Mouse (Mus musculus) gonadal fat pad, adult 2 months (tissue): ENCODE measurements around the gene Syde1. TPM values are rescaled to one million over a fixed set of nuclear protein-coding genes. Genes with fewer than 3 reads are reported as not detected.
"Not testable (repeated sequence)": the region's sequence is repeated elsewhere in the genome, so short reads cannot be mapped to it uniquely, and the experiment has no call there.

Source experiments
- DNase-seq: peaks from one replicate; pipeline ENCODE4 v3.0.0-alpha.2; 2012; ENCODE audit warnings: low read depth
- polyA plus RNA-seq: library from polyadenylated mRNA; depleted of rRNA; stranded (reverse); fragments of >200 nt; gene quantifications from 2 replicates; pipeline ENCODE4 v1.2.3, GENCODE M21; 2012; rRNA removed

Gene Syde1
- 22.7 and 30.0 TPM in 2 replicates for polyA plus RNA-seq

DNA sequence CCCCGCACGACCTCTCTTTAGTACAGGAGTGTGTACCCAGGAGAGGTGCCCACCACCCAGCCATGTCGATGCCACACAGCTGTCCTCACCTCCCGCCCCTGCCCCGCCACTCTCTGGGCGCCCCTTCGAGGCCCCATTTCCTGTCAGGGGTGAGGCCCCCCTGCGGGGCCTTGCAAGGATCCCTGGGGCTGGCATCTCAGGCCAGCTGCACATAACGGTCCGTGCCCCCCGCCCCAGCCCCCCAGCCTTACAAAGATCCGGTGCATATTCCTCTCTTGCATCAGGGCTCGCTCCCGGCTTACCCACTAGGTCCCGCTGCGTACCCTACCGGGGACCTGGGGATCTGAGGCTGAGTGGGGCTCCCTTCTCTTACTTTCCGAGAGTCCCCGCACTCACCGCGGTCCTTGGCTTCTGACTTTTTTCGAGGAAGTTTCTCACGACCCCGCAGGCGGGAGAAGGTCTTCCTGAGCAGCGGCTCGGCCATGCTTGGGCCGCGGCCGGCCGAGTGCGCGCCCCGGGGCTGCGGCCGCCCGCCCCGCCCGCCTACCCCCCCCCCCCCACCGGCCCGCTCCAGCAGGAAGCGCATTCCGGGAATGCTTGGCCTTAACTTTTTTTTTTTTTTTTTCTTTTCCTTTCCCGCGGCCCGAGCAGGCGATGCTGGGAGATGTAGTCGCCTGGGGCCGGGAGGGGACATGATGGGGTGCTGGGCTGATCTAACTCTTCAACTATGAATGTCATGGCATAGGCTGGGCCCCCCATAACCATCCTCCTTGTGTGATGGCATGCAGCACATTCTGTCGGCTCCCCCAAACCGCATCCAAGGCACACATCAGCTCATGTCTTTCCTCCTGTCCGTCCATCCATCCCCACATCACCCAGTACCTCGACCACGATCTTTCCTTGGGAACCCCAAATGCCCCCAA, at the start of gene Syde1:
Gene Syde1 (minus strand): TSS at position 559 of the 923 bp plus-strand sequence.
- DNase-seq, result no peak

DNA sequence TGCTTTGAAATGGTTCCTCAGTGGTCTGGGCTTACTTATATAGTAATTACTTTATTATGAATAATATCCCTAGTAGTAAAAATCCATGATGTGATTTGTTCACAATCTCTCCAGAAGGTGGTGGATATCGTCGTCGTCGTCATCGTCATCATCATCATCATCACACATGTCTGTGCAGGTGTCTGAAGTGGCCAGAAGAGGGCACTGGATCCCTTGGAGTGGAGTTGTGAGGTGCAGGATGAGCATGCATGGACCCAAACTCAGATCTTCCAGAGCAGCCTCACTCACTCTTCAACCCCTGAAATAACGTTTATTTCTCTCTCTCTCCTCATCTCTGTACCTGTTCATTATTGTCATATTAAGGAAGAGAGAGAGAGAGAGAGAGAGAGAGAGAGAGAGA, 40.5 kb upstream of the Syde1 start:
- no peak for DNase-seq

DNA sequence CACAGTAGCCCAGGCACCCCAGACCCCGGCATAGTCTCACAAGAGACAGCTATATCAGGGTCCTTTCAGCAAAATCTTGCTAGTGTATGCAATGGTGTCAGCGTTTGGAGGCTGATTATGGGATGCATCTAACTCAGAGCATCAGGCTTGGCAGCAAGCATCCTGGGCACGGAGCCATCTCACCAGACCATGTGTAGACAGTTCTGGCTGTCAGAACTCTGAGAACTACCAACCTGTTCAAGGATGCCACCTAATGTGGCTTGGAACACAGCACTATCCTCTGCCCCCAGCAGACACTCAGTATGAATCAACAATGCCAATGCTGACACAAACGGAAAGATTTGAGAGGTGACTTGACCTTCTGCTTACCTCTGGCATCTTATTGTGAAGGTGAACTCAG, 38.4 kb upstream of the Syde1 start:
- DNase-seq, result no peak

DNA sequence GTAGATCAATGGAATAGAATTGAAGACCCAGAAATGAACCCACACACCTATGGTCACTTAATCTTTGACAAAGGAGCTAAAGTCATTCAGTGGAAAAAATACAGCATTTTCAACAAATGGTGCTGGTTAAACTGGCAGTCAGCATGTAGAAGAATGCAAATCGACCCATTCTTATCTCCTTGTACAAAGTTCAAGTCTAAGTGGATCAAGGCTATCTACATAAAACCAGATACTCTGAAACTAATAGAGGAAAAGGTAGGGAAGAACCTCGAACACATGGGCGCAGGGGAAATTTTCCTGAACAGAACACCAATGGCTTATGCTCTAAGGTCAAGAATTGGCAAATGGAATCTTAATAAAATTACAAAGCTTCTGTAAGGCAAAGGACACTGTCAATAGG, 31.4 kb upstream of the Syde1 start:
- not testable (repeated sequence) for DNase-seq

DNA sequence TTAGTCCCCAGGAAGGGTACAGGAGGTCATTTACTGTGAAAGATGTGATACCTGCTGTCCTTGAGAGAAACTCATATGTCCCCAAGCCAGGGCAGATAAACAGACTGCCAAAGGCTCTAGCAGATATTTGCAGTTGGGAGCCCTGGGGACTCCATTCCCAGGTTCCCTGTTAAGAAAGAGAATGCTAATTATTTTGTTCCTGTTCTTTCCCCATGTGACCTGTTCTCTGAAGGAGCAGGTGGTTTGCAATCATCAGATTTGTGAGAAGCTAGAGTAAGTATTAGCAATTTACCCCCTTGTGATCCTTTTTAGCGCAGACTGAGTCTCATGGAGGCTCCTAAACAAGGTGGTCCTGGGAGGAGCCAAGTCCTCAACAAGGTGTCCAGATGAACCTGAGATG, 26.2 kb upstream of the Syde1 start, which contains the start of gene Olfr1357:
Gene Olfr1357 (minus strand): TSS at position 101 of the 400 bp plus-strand sequence.
- no peak for DNase-seq

DNA sequence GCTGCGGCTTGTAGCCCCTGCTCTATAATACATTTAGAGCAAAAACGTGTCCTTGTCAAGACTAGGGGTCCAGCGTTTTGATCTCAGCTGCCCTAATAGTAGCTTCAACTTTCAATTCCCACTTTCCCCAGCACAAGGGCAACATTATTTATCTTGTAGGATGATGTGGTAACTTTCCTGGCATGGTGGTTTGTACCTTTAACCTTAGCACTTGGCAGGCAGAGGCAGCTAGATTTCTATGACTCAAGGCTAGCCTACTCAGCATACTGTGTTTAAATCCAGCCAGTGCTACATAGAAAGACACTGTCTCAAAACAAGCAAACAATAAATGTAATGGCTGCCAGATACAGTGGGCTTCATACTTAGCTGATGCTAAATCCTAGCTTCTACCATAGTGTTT, 15.8 kb upstream of the Syde1 start:
- DNase-seq, result no peak

DNA sequence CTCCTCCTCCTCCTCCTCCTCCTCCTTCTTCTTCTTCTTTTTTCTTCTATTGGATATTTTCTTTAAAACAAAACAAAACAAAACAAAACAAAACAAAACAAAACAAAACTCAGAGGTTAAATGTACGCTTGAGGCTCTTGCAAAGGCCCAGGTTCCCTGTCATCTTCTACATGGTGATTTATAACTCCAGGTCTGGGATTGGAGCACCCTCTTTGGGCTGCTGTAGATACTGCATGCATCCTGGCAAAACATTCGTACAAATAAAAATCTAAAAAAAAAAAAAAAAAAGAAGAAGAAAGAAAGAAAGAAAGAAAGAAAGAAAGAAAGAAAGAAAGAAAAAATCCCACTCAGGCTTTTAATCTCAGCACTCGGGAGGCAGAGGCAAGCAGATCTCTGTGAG, 13.3 kb upstream of the Syde1 start:
- DNase-seq, result no peak

DNA sequence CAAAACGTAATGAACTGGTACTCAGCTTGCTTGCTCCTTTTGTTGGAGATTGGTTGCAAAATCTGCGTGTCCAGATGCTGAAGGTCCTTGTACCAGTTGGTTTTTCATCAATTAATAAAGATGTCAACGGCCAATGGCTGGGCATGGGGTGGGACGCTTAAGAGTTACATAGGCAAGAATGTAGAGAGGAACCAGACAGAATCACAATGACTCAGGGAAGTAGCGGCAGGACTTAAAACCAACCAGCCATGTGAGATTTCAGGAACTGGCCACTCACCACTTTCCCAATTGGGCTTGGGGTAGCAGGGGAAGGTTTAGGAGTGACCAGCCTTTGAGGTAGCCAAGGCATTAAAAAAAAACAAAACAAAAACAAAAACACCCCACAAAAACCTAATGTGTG, 8.1 kb upstream of the Syde1 start:
- no peak for DNase-seq

DNA sequence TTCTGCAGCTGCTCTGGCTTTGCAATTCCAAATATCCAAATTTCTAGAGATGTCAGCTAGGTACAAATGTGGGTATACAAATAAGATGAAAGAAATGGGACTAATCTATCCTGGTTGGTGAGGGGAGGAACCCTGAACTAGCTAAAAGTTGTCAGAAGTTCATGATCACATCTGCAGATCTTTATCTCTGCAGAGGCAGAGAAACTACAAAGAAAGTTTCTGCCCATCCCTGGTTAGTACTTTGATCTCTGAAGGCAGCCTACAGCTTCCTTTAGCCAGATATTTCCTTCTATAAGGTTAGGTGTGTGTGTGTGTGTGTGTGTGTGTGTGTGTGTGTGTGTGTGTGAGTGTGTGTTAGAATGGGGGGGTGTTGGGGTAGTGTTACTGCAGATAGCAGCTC, 2.8 kb upstream of the Syde1 start:
- DNase-seq, result no peak

DNA sequence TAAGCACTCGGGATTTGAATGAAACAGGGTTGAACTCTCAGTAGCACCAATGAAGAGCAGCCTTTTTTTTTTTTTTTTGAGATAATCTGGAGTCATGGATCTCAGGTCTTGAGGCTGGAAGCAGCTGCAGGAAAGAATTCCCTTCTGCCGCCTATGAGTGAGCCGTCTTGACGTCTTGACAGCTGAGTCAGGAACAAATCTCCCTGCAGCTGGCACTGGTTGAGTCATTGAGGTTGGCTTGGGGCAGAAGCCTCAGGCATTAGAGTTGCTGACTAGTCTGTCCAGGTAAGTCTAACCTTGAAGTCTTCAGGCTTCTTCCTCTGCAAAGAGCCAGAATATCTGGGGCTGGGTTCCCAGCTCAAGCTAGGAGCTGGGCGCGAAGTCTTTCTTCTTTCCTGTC, 2.4 kb upstream of the Syde1 start:
- no peak for DNase-seq

DNA sequence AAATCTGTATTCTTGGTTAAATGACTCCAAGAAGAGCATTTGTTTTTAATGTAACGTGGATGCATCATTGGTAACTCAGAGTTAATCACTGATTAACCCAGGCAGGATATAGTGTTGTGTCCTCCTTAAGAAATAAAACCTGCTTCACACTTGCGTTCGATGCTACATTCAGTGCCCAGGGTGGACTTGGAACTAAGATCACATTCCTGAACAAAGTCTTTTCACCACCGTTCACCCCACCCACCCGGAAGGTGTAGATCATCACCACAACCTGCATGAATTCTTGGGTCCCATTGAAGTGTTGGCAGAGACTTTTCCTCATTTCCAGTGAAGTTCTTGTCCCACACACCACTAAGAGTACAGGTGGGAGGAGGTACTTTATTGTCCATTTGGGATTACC, 2.0 kb upstream of the Syde1 start:
- DNase-seq, result no peak

DNA sequence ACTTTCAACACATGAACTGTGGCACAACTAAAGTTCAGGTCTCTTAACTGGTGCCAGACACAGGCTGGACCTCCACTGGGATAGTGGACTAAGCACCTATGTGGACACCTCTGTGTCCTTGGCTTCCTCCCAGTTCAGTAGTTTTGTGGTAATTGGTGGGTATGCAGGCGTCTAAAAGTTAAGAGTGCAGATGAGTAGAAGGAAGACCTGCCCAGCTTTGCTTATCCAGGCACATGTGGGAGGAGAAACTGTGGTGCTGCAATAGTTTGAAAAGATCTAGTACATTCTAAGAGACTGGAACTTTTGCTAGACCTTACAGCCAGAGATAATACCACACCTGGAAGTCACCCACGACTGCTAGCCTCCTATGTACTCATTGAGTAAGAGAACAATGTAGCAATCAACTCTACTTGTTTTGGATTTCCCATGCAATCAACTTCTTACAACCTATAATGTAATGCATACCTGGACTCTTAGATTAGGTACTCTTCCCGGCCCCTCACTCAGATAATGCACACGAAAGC, 1.2 kb upstream of the Syde1 start:
- DNase-seq, result no peak

DNA sequence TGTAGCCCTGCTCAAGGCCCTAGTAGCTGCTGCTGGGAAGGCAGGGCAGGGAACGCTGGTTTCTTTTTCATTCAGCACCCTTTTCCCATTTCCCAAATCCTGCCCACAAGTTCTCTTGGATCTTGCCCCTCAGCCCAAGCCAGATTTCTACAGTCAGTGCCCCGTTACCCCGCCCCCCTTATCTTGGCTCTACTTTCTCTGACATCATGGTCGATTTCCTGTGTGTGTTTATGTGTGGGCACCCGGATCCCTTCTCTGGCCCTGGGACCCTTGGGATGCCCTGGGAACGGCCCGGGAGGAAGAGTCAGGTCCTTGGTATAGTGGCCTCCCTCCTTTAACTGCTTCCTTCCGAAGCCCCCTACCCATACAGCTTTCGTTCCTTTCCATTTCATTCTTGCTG, 1.0 kb downstream of the Syde1 start:
- no peak for DNase-seq

DNA sequence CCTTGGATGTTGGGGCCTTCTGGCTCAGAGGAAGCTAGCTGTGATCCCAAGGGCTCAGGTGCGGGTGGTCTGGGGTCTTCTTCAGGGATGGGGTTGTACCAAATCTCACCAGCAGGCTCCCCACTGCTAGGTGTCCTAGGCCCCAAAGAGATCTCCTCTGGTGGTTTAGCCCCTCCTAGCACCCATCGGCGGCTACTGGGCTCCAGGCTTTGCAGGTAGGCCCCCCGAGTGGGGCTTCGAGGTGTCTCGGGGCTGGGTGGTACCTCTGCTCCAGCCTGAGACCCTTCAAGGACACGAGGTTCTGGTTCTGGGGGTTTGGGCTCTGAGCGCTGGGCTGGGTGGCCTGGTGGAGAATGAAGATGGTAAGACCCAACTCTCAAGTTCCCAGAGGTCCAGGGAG, 1.9 kb downstream of the Syde1 start:
- DNase-seq, result no peak

DNA sequence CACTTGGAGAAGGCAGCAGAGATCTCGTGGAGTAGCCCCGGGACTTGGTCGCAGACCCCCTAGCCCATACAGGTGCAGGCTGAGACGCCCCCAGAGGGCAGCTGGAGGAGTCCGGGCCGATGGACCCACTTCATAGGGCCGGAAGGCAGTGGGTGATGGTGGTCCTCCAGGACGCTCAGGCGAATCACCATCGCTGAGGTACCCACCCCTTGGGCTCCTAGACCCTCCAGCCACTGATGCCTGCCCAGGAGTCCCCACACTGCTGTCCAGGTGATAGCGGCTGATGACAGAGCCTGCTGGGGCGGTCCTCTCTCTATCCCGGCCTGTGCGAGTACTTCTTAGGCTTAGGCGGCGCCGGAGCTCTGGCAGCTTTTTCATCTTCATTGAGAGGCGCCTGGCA, 2.5 kb downstream of the Syde1 start:
- DNase-seq, result no peak

DNA sequence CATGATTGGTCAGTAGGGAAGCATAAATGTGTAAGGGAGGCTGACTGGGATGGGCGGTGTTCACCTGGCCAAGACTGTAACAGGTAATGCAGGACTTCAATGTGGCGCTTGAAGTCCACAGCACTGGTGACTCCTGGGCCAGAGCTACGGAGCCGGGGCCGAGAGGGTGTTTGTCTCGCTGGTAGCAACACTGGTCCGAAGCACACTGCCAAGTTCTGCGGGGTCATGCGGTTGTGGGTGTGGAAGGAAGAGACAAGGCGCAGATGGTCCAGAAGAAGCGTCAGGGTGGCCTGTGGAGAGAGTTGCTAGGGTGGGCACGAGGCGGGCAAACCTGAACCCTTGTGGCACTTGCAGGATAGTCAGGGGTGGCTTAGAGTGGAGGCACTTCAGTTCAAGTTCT, 5.7 kb downstream of the Syde1 start:
- no peak for DNase-seq

DNA sequence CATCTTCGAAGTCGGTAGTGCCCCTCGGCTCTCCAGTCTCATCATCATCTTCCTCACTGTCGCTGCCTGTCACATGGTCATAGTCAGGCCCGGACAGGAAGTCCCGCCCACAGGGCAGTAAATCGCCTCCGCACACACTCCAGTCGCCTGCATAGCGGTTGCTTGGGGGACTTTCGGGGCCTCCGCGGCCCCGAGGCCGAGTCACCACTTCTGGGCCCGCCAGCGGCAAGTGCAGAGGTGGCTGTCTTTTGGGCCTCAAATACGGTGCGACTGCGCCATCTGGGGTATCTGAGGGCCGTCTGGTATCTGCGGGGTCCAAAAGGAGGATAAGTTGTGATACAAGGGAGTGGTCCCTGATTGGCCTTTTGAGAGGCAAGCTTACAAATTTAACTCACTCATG, 6.2 kb downstream of the Syde1 start:
- no peak for DNase-seq

DNA sequence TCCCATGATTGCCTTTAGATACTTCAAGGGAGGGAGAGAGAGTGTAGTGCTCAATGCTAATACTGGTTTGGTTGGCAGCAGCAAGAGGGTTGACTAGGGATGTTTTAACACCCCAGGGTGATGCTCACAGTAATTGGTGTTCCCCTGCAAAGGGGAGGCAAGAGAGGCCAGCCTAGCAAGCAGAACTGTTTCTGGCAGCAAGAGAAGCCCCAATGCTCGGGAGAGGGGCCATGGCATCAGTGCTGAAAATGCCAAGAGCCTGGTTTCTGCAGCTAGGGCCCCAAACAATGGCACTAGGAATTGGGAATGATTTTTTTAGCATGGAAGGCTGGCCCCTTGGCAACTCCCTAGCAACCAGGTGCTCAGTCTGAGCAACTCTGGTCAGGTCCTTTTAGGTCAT, 6.8 kb downstream of the Syde1 start:
- no peak for DNase-seq

DNA sequence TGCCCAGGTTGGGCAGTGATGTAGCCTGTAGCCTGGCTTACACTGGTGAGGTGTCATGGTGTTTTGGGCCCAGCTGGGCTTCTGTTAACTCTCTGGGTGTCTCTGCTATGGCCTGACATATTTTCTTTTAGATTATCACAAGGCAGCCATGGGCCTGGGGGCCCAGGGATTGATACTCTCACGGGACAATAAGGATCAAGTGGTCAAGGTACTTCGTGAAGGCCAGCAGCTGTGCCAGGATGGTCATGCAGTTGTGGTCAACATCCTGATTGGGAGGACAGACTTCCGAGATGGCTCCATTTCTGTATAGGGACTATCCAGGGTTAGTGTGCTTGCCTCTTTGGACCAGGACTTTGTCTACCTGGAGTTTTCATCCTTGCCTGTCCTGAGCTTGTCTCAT, 7.8 kb downstream of the Syde1 start:
- no peak for DNase-seq

DNA sequence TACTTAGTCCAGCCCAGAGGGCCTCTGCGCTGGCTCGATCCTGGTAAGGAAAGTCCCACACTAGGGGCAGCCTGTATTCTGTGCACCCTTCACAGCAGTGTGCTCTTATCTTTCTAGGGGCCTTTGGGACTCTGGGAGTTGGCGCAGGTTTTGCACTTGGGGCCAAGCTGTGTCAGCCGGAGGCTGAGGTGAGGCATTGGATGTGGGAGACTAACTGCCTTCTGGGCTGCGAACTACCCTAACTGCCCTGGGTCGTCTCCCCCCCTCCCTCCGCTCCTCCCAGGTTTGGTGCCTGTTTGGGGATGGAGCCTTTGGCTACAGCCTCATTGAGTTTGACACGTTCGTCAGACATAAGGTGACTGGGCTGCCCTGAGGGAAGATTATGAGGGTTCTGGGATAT, 8.4 kb downstream of the Syde1 start:
- DNase-seq, result no peak

DNA sequence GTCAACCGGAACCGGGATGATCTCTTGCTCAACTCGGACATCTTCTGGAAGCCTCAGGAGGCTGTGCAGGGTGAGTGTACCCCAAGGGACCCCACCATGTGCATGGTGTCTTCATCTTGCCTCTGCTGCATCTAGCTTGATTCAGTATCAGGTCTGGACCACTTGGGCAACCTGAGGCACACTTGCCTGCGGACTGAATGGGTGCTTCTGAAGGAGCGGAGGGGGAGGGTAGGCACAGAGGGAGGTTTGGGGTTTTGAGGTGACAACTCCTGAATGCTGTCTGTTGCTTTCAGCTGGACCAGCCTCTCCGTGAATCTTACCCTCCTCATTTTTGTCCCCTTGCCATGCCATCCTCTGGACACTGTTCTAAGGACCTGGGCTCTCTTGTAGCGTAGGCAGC, 10.6 kb downstream of the Syde1 start:
- DNase-seq, result no peak

DNA sequence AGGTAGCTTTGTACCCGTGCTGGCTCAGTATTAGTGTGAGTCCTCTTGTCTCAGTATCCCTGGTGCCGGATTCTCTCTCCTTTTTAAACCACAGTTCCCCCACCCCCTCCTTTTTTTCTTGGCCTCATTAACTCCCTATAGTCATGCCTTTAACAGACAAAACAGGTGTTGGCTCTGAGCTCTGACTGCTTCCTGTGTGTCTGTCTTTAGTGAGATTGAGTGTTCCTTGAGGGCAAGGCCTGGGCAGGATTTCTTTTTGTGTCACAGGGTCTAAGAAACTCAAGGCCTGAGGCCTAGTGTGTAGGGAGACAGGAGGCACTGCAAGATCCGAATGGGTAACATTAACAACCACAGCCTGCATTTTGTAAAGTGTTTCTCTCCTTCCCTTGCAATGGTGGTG, 13.6 kb downstream of the Syde1 start:
- DNase-seq, result no peak

DNA sequence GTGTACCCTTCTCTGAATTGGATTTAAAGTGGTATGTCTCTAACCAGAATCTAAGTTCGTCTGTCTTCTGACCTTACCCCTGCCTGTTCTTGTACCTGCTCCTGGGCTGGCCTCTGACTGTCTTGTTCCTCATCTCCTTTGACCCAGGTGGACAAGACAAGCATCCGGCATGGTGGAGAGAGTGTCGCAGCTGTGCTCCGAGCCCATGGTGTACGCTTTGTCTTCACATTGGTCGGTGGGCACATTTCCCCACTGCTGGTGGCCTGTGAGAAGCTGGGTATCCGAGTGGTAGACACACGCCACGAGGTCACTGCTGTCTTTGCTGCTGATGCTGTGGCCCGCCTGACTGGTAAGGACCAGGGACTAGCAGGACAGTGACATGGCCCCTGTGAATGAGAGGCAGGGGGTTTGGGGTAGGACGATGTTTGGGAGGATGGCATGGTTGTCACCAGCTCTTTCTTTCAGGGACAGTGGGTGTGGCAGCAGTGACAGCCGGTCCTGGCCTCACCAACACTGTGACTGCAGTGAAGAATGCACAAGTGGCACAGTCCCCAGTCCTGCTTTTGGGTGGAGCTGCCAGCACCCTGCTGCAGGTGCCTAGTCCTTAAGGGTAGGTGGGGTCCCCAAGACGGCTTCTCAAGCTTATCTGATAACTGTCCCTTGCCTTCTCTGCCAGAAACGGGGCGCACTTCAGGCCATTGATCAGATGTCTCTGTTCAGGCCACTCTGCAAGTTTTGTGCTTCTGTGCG, 15.2 kb downstream of the Syde1 start:
- DNase-seq, result no peak
